Mouse (Mus musculus) kidney, adult 2 months (tissue): Measurements from ENCODE around the gene Camk2d.

Experiments
- CTCF ChIP-seq: fragments of 200-500 bp; conservative IDR thresholded peaks from 2 replicates; pipeline ENCODE4 v1.5.1; 2011; ENCODE audit warnings: low read depth, mild to moderate bottlenecking, control low read depth, low read length, moderate library complexity, mixed read lengths; ENCODE audit not compliant: insufficient read depth, insufficient read length
- POLR2A ChIP-seq: fragments of 200-500 bp; IDR thresholded peaks from one replicate; pipeline ENCODE4 v1.6.1; 2011; ENCODE audit warnings: low read depth, low read length, control low read depth

DNA sequence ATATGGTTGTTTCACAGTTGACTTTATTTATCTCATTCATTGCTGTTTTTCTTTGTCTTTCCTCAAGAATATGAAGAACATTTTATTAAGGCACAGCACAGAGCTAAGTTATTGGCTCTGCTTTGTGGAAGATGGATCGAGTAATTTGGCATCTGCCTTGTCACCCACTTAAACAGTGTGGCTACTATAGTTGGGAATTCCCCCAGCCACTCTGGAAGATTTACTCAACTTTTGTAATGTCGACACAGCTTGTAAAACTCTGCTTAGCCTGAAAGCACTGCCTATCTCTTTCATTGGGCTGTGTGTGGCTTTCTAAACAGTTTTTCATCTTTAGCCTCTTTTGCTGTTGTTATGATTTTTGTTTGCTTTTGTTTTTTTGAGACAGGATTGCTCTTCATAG lies 56.3 kb downstream of the Camk2d start:
- TF ChIP-seq POLR2A = no peak
- no peak for TF ChIP-seq CTCF
